Mouse (Mus musculus) liver, embryonic 12.5 days (tissue): Measurements from ENCODE around the gene Ptpn14. TPM values are rescaled to one million over a fixed set of nuclear protein-coding genes. Genes with fewer than 3 reads are reported as not detected.
"Not testable (repeated sequence)": the region's sequence is repeated elsewhere in the genome, so short reads cannot be mapped to it uniquely, and the experiment has no call there.

Experiments
- ATAC-seq: fragments of 200-750 bp; cut with Nextera tagmentation; 2 replicates; pipeline ENCODE4 v1.8.0; 2017; ENCODE audit warnings: moderate number of reproducible peaks, mild to moderate bottlenecking, moderate library complexity
- H3K27ac ChIP-seq: fragments of 300-500 bp; sonication (generic); 2 replicates; pipeline ENCODE4 v1.5.1; 2016; ENCODE audit warnings: mild to moderate bottlenecking
- H3K27me3 ChIP-seq: fragments of 300-500 bp; sonication (generic); replicated peaks from 2 replicates; pipeline ENCODE4 v1.6.1; 2016; ENCODE audit warnings: mild to moderate bottlenecking, moderate library complexity
- H3K36me3 ChIP-seq: fragments of 300-500 bp; sonication (generic); 2 replicates; pipeline ENCODE4 v1.6.1; 2016; ENCODE audit warnings: mild to moderate bottlenecking, moderate library complexity
- H3K4me1 ChIP-seq: fragments of 300-500 bp; sonication (generic); 2 replicates; pipeline ENCODE4 v1.6.1; 2016
- H3K4me2 ChIP-seq: fragments of 300-500 bp; sonication (generic); 2 replicates; pipeline ENCODE4 v1.6.1; 2016; ENCODE audit warnings: mild to moderate bottlenecking, moderate library complexity
- H3K4me3 ChIP-seq: fragments of 300-500 bp; sonication (generic); 2 replicates; pipeline ENCODE4 v1.5.1; 2016; ENCODE audit warnings: mild to moderate bottlenecking, moderate library complexity
- H3K9ac ChIP-seq: fragments of 300-500 bp; sonication (generic); 2 replicates; pipeline ENCODE4 v1.6.1; 2016; ENCODE audit warnings: mild to moderate bottlenecking, moderate library complexity
- H3K9me3 ChIP-seq: fragments of 300-500 bp; sonication (generic); replicated peaks from 2 replicates; pipeline ENCODE4 v1.6.1; 2016; ENCODE audit warnings: mild to moderate bottlenecking, moderate library complexity
- WGBS: fragments of 180-500 bp; shearing (Covaris S2); methylation state at CpG from one replicate; pipeline ENCODE4 v1.1.7; 2016; ENCODE audit not compliant: insufficient replicate concordance; 5-methylcytosine and 5-hydroxymethylcytosine counted together
- polyA plus RNA-seq: library from polyadenylated mRNA; unstranded; fragments of >200 nt; fragmentation: Nextera tagmentation; extraction: Ambion mirVana; gene quantifications from 2 replicates; pipeline ENCODE4 v1.2.1, GENCODE M21; 2016

Gene Ptpn14
- polyA plus RNA-seq: 0.70 and 0.86 TPM in 2 replicates

GRCm38 (mm10) chr1:189727884-189728783, at the start of gene Ptpn14:
Gene Ptpn14 (plus strand): TSS chr1:189728268.
- Histone ChIP-seq H3K4me3 (peak within 1 kb of the TSS; percentile 54), H3K27me3 (peaks cover 74% of the 10 kb centered on the region), H3K27ac (peak within 1 kb of the TSS; percentile 67), H3K4me1 (0 out of 2 replicates have a peak, but pooled peaks cover 6% of the 10 kb centered on the region), H3K4me2 (peak within 1 kb of the TSS; percentile 69), H3K9me3 (no peaks in the 10 kb centered on the region), H3K9ac (peak within 1 kb of the TSS; percentile 27; the same call in 1 of the 2 replicates), H3K36me3 (no peaks in the 10 kb centered on the region)
- peak; percentile 78 for ATAC-seq
- 2% methylated on average over 88 of the region's 98 CpGs for WGBS

DNA sequence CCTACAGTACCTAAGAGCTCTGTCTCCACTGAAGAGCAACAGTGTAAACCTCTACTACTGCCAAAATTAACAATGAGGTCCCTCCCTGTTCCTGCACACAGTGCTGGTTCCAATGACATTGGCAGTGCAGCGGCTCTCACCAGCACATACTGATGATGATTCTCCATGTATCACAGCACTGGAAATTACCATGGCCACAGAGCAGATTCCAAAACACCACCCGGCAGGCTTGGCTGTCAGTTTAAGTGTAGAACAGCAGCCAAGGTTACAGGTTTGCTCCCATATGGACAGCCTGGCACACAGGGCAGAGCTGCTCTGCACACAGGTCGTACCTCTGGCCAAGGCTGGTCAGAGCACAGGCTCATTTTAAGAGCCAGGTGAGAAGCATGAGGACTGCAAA, 48.5 kb upstream of the Ptpn14 start:
- no peak overlapping the region for H3K27ac ChIP-seq
- ATAC-seq: no peak
- H3K4me2 ChIP-seq: no peak overlapping the region
- peaks cover 6% of the 10 kb centered on the region; the same call in 1 of the 2 replicates for H3K4me1 ChIP-seq
- H3K9ac ChIP-seq: no peak overlapping the region
- no peak overlapping the region for H3K4me3 ChIP-seq
- 89% methylated on average over 3 of the region's 3 CpGs for WGBS
- peaks cover 96% of the 10 kb centered on the region for H3K36me3 ChIP-seq
- no peaks in the 10 kb centered on the region for H3K27me3 ChIP-seq
- no peaks in the 10 kb centered on the region for H3K9me3 ChIP-seq

GRCm38 (mm10) chr1:189684786-189685415, 43.2 kb upstream of the Ptpn14 start:
- ATAC-seq: no peak
- Histone ChIP-seq H3K9me3 (no peaks in the 10 kb centered on the region), H3K4me2 (no peak overlapping the region), H3K9ac (no peak overlapping the region), H3K36me3 (peaks cover 64% of the 10 kb centered on the region), H3K27ac (no peak overlapping the region), H3K4me1 (peaks cover 30% of the 10 kb centered on the region), H3K4me3 (no peak overlapping the region), H3K27me3 (no peaks in the 10 kb centered on the region)
- WGBS: 87% methylated on average over 9 of the region's 9 CpGs

DNA sequence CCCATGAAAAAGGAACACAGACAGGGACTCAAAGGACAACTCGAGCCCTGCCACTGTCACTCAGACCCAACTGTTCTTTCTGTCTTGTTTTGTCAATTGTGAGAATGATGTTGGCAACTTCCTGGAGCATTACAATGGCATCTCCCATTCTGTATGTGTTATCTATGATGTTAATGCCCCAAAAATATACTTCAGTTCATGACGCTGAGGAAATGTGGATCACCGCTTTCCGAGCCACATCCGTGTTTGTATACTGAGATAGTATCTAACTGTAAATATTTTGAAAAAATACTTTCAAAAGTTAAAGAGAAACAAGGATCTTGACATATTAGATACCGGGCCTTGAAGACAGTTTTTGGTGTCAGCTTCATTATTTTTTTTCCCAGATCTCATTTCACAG, 42.0 kb upstream of the Ptpn14 start:
- Histone ChIP-seq H3K36me3 (peaks cover 52% of the 10 kb centered on the region), H3K27me3 (no peaks in the 10 kb centered on the region), H3K4me2 (peak overlapping the region; percentile 89), H3K9me3 (no peaks in the 10 kb centered on the region), H3K9ac (peak overlapping the region; percentile 89), H3K27ac (no peak overlapping the region), H3K4me1 (peaks cover 30% of the 10 kb centered on the region), H3K4me3 (peak overlapping the region; percentile 85)
- ATAC-seq: no peak
- WGBS: 80% methylated on average over 6 of the region's 6 CpGs

DNA sequence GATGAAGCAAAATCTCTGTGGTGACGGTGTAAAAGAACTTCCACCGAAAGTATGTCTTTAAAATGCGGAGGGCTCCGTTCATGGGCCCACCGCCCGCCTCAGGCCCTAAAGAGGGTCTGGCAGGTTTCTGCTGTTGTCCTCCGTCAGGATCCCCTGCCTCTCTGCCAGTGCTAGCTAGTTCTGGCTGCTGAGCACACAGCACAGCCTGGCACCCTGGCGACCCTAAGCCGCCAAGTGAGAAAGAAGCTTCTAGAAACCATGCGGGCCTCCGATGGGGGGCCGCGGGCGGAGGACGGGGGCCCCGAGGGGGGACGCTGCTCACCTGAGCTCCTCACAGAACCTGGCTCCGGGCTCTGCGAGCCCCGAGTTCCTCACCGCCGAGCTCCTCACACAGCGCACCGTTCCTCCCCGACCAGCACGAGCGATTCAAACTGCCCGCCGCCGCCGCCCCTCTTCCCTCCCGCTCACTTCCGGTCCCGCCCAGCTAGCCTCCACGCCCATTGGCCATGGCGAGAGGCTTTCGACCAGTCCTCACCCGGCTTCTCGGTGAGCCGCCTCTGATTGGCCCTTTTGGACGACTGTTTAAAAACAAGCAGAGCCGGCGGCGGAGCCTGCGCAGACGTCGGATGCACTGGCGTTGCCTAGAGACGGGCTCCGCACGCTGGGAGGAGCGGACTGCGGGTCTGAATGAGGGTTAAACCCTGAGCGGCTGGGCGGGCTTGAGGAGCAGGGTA, 40.2 kb upstream of the Ptpn14 start, which contains the start of gene Cenpf:
Gene Cenpf (minus strand): TSS at position 433 of the 734 bp plus-strand sequence.
- Histone ChIP-seq H3K4me1 (peaks cover 30% of the 10 kb centered on the region), H3K4me3 (peak within 1 kb of the TSS; percentile 85), H3K9ac (peak within 1 kb of the TSS; percentile 89), H3K27me3 (no peaks in the 10 kb centered on the region), H3K36me3 (peaks cover 35% of the 10 kb centered on the region), H3K9me3 (no peaks in the 10 kb centered on the region), H3K27ac (peak within 1 kb of the TSS; percentile 78), H3K4me2 (peak within 1 kb of the TSS; percentile 89)
- under 1% methylated on average over 55 of the region's 55 CpGs for WGBS
- ATAC-seq: peak; percentile 99

DNA sequence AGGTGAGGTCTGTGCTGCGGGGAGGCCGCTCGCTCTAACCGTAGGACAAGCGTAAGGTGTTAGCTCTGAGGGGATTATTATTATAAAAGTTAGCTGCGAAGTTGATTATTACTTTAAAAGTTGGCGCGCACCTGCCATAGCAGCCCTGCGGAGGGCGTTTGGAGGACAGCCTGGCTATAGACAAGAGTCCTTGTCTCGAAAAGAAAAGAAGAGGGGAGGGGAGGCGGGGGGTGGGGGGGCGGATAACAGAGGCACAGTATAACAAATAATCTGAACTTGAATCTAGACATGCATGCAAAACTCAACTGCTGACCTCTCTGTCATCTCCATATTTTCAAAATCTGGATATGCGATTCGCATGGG, 39.7 kb upstream of the Ptpn14 start:
- Histone ChIP-seq H3K36me3 (peaks cover 29% of the 10 kb centered on the region), H3K27ac (peak overlapping the region; percentile 61), H3K4me2 (peak overlapping the region; percentile 89), H3K9me3 (no peaks in the 10 kb centered on the region), H3K4me1 (peaks cover 30% of the 10 kb centered on the region), H3K4me3 (peak overlapping the region; percentile 85), H3K27me3 (no peaks in the 10 kb centered on the region), H3K9ac (peak overlapping the region; percentile 64)
- WGBS: 2% methylated on average over 14 of the region's 15 CpGs
- ATAC-seq: no peak

GRCm38 (mm10) chr1:189689050-189689833, 38.8 kb upstream of the Ptpn14 start:
- peaks cover 30% of the 10 kb centered on the region for H3K4me1 ChIP-seq
- ATAC-seq: no peak
- no peaks in the 10 kb centered on the region for H3K9me3 ChIP-seq
- peak overlapping the region; percentile 64 for H3K9ac ChIP-seq
- no peaks in the 10 kb centered on the region for H3K27me3 ChIP-seq
- H3K27ac ChIP-seq: peak overlapping the region; percentile 48; the same call in 1 of the 2 replicates
- WGBS: 47% methylated on average over 4 of the region's 4 CpGs
- H3K36me3 ChIP-seq: peaks cover 21% of the 10 kb centered on the region
- H3K4me2 ChIP-seq: peak overlapping the region; percentile 89
- H3K4me3 ChIP-seq: peak overlapping the region; percentile 85

GRCm38 (mm10) chr1:189692442-189692841, 35.6 kb upstream of the Ptpn14 start:
- not testable (repeated sequence) for H3K4me2 ChIP-seq, ATAC-seq, H3K9ac ChIP-seq, H3K9me3 ChIP-seq, H3K27ac ChIP-seq, H3K36me3 ChIP-seq, H3K4me3 ChIP-seq, H3K27me3 ChIP-seq
- 41% methylated on average over 3 of the region's 3 CpGs for WGBS
- peaks cover 23% of the 10 kb centered on the region for H3K4me1 ChIP-seq

- Histone ChIP-seq H3K27me3 (no peaks in the 10 kb centered on the region; the same call in 1 of the 2 replicates), H3K9ac (no peak overlapping the region), H3K4me3 (no peak overlapping the region), H3K27ac (no peak overlapping the region), H3K4me2 (no peak overlapping the region), H3K9me3 (no peaks in the 10 kb centered on the region), H3K36me3 (no peaks in the 10 kb centered on the region), H3K4me1 (peaks cover 13% of the 10 kb centered on the region)
- 67% methylated on average over 2 of the region's 2 CpGs for WGBS
- ATAC-seq: no peak
These were observed 33.7 kb upstream of the Ptpn14 start for GRCm38 (mm10) chr1:189694391-189694790.

DNA sequence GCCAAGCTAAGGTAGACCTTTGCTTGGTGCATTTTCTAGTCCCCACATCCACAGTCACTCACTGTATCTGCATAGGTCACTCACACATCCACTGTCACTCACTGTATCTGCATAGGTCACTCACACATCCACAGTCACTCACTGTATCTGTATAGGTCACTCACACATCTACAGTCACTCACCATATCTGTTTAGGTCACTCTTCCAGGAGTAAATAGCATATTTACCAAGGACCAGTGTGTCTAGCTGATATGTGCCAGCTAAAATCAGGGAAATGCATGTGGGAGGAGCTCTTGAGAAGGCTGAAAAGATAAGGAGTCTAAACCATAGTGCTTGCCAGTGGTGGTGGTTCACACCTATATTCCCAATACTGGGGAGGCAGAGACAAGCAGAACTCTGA, 32.7 kb upstream of the Ptpn14 start:
- no peak overlapping the region for H3K27ac ChIP-seq

GRCm38 (mm10) chr1:189698416-189698815, 29.7 kb upstream of the Ptpn14 start:
- Histone ChIP-seq H3K9me3 (no peaks in the 10 kb centered on the region), H3K36me3 (no peaks in the 10 kb centered on the region), H3K4me1 (peaks cover 10% of the 10 kb centered on the region), H3K27me3 (peaks cover 8% of the 10 kb centered on the region; the same call in 1 of the 2 replicates), H3K4me2 (no peak overlapping the region), H3K4me3 (no peak overlapping the region), H3K27ac (no peak overlapping the region), H3K9ac (no peak overlapping the region)
- ATAC-seq: no peak
- WGBS: 60% methylated on average over 4 of the region's 4 CpGs

More for the DNA sequence above, 32.7 kb upstream of the Ptpn14 start:
- no peaks in the 10 kb centered on the region for H3K36me3 ChIP-seq
- no peak overlapping the region for H3K9ac ChIP-seq
- peak; percentile 83 for ATAC-seq
- no peak overlapping the region for H3K4me2 ChIP-seq
- H3K27me3 ChIP-seq: peaks cover 6% of the 10 kb centered on the region; the same call in 1 of the 2 replicates
- no peak overlapping the region for H3K4me3 ChIP-seq
- no peaks in the 10 kb centered on the region for H3K9me3 ChIP-seq
- peaks cover 10% of the 10 kb centered on the region for H3K4me1 ChIP-seq
